Mouse (Mus musculus) thymus, adult 2 months (tissue): ENCODE measurements around the gene Atp7b.

Source experiments
- CTCF ChIP-seq: fragments of 200-500 bp; IDR thresholded peaks from 2 replicates; pipeline ENCODE4 v1.5.1; 2012; ENCODE audit warnings: mild to moderate bottlenecking, control low read depth, low read length, moderate library complexity, borderline replicate concordance; ENCODE audit not compliant: control insufficient read depth, poor library complexity, insufficient read depth; ENCODE audit errors: extremely low read depth
- POLR2A ChIP-seq: fragments of 200-500 bp; IDR thresholded peaks from 2 replicates; pipeline ENCODE4 v1.6.1; 2012; ENCODE audit warnings: mild to moderate bottlenecking, low read length, control low read depth, moderate library complexity; ENCODE audit not compliant: control insufficient read depth, poor library complexity, insufficient read depth; ENCODE audit errors: extremely low read depth

DNA sequence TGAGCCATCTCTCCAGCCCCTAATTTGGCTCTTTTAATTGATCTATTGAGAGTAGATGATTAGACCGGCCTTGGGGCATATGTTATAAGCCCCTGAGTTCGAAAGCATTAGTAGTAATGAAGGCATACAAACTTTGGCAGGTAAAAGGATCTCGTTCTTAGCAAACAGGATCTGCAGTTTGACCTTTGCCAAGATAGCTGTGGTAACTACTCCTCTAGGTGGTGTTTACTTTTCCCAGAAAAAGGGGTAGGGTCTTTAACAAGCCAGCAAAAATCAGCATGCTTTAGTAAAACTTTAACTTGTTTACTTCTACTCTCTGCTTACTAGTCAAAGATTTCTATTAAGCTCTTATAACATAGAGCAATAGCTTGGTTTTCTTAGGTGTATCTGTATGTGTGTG lies 17.6 kb downstream of the Atp7b start:
- TF ChIP-seq POLR2A (no peak), CTCF (no peak)
